ENCODE assay signal across 27 mouse cellular contexts in the genomic region with DNA sequence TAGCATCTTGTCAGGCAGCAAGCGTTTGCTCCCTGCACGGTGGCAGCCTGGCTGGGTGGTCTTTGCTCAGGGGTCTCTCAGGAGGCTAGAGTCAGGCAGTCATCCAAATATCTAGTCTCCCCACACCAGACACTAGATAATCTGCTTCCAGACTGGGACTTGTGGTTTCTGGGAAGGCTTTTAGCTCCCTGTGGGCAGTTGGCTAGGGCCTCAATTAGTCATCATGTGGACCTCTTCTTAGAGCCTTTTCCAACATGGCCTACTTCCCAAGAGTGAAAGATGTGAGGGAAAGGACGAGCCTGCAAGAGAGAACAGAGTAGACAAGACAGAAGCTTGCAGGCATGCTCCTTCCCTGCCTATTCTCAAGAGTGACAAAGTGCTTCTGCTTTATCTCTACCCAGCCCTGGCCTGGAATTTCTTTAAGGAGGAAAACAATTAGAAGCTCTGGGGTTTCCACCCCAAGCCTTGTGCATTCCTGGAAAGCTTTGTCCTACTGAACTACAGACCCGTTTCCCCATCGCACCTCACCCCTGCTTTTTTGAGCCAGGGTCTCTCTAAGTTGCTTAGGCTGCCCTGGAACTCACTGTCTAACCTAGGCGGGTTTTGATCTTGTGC. TPM values are rescaled to one million over a fixed set of nuclear protein-coding genes. Genes with fewer than 3 reads are reported as not detected.
A peak's percentile ranks its signal among the peaks of the same experiment; 100 is the strongest.
DNase-seq lines count a peak whose midpoint lies in the region; ATAC-seq lines count a peak whose summit lies in the region.
"Had no signal": no experiment of that assay in that cellular context is flagged by ENCODE, and none has a peak within 500 bp of the region (broad histone marks: within the 10 kb centered on the region; RNA-seq: fewer than 3 reads in every experiment).

No protein-coding gene starts in this region.

- peak; percentile 39 to 56 for DNase-seq in cerebellum, postnatal 25 days
- no peak for DNase-seq in cerebellum, adult 8-10 months
- peak; percentile 4 for DNase-seq in neural tube, embryonic 11.5 days (ENCODE audit: low spot score)
- DNase-seq in neural tube, embryonic 10.5 days (ENCODE audit: extremely low spot score, low spot score), result no peak
- peak; percentile 92 for DNase-seq in R1 (ENCODE audit: low read depth, low spot score)
- no peak for DNase-seq in liver, embryonic 11.5 days (ENCODE audit: low spot score)
- DNase-seq in embryo, embryonic 10 days (ENCODE audit: low spot score), result no peak
- DNase-seq: adrenal gland, adult 2 months; gastrocnemius, postnatal 25 days; kidney, adult 18-20 months; kidney, postnatal 4 days; lung, postnatal 36 days; thymus, adult 2 months; thymus, postnatal 4 days had no signal

- ATAC-seq in neural tube, embryonic 11.5 days (ENCODE audit: insufficient read depth, low FRiP score, low TSS enrichment), result no peak
- ATAC-seq in liver, embryonic 11.5 days (replicated peaks; ENCODE audit: low FRiP score), result no peak
- ATAC-seq: inflammation-experienced regulatory T-cells, adult 6 months; midbrain, embryonic 13.5 days had no signal

- H3K4me2 ChIP-seq in neural tube, embryonic 11.5 days (ENCODE audit: low read depth), result no peak overlapping the region
- no peak overlapping the region for H3K4me2 ChIP-seq in liver, embryonic 11.5 days
- H3K4me2 ChIP-seq: embryonic facial prominence, embryonic 13.5 days; forebrain, embryonic 12.5 days; hindbrain, embryonic 12.5 days; limb, embryonic 13.5 days; lung, embryonic 15.5 days; midbrain, embryonic 13.5 days; neural tube, embryonic 15.5 days had no signal

- WGBS in neural tube, embryonic 11.5 days, result 64% methylated on average over 6 of the region's 6 CpGs
- WGBS in liver, embryonic 11.5 days, result 45% methylated on average over 6 of the region's 6 CpGs

- no peaks in the 10 kb centered on the region for H3K9me3 ChIP-seq in neural tube, embryonic 11.5 days (ENCODE audit: control insufficient read depth, low read length)
- H3K9me3 ChIP-seq in liver, embryonic 11.5 days (ENCODE audit: control insufficient read depth, low read length), result no peaks in the 10 kb centered on the region
- H3K9me3 ChIP-seq: embryonic facial prominence, embryonic 13.5 days; forebrain, embryonic 12.5 days; hindbrain, embryonic 12.5 days; limb, embryonic 13.5 days; lung, embryonic 15.5 days; megakaryocyte, embryonic 14.5 days; midbrain, embryonic 13.5 days; neural tube, embryonic 15.5 days had no signal

- no peak overlapping the region for H3K27ac ChIP-seq in neural tube, embryonic 11.5 days (ENCODE audit: low read depth, low read length)
- no peak overlapping the region for H3K27ac ChIP-seq in liver, embryonic 11.5 days (ENCODE audit: low read depth, low read length)
- H3K27ac ChIP-seq: embryonic facial prominence, embryonic 13.5 days; forebrain, embryonic 12.5 days; heart, adult 2 months; hindbrain, embryonic 12.5 days; limb, embryonic 13.5 days; liver, embryonic 14.5 days; lung, embryonic 15.5 days; midbrain, embryonic 13.5 days; neural tube, embryonic 15.5 days; stomach, postnatal 0 days had no signal

- no peaks in the 10 kb centered on the region for H3K4me1 ChIP-seq in neural tube, embryonic 11.5 days (ENCODE audit: control insufficient read depth, insufficient read depth, low read length)
- H3K4me1 ChIP-seq in liver, embryonic 11.5 days (replicated peaks; ENCODE audit: control insufficient read depth, insufficient read depth, low read length), result no peaks in the 10 kb centered on the region
- H3K4me1 ChIP-seq: embryonic facial prominence, embryonic 13.5 days; forebrain, embryonic 12.5 days; hindbrain, embryonic 12.5 days; limb, embryonic 13.5 days; lung, embryonic 15.5 days; neural tube, embryonic 15.5 days had no signal

- no peaks in the 10 kb centered on the region for H3K27me3 ChIP-seq in neural tube, embryonic 11.5 days (ENCODE audit: control insufficient read depth, insufficient read depth, low read length)
- no peaks in the 10 kb centered on the region for H3K27me3 ChIP-seq in liver, embryonic 11.5 days (replicated peaks; ENCODE audit: control insufficient read depth, insufficient read depth, low read length)
- H3K27me3 ChIP-seq: embryonic facial prominence, embryonic 13.5 days; forebrain, embryonic 12.5 days; hindbrain, embryonic 12.5 days; limb, embryonic 13.5 days; lung, embryonic 15.5 days; midbrain, embryonic 13.5 days; neural tube, embryonic 15.5 days had no signal

- no peak overlapping the region for H3K4me3 ChIP-seq in neural tube, embryonic 11.5 days (ENCODE audit: low read depth, low read length)
- no peak overlapping the region for H3K4me3 ChIP-seq in liver, embryonic 11.5 days (ENCODE audit: low read depth, low read length)
- H3K4me3 ChIP-seq: embryonic facial prominence, embryonic 13.5 days; erythroblast, embryonic 14.5 days; forebrain, embryonic 12.5 days; heart, adult 2 months; hindbrain, embryonic 12.5 days; limb, embryonic 13.5 days; lung, embryonic 15.5 days; megakaryocyte, embryonic 14.5 days; midbrain, embryonic 13.5 days; neural tube, embryonic 15.5 days had no signal

- no peaks in the 10 kb centered on the region for H3K36me3 ChIP-seq in neural tube, embryonic 11.5 days (ENCODE audit: control insufficient read depth, insufficient read depth, low read length)
- no peaks in the 10 kb centered on the region for H3K36me3 ChIP-seq in liver, embryonic 11.5 days (ENCODE audit: control insufficient read depth, insufficient read depth, low read length)
- H3K36me3 ChIP-seq: embryonic facial prominence, embryonic 13.5 days; forebrain, embryonic 12.5 days; hindbrain, embryonic 12.5 days; limb, embryonic 13.5 days; lung, embryonic 15.5 days; midbrain, embryonic 13.5 days; neural tube, embryonic 15.5 days had no signal

- no peak overlapping the region for H3K9ac ChIP-seq in neural tube, embryonic 11.5 days (ENCODE audit: low read length)
- H3K9ac ChIP-seq in liver, embryonic 11.5 days (ENCODE audit: low read depth, low read length), result no peak overlapping the region
- H3K9ac ChIP-seq: embryonic facial prominence, embryonic 13.5 days; forebrain, embryonic 12.5 days; hindbrain, embryonic 12.5 days; limb, embryonic 13.5 days; liver, embryonic 14.5 days; lung, embryonic 15.5 days; midbrain, embryonic 13.5 days; neural tube, embryonic 15.5 days had no signal

RNA-seq across cellular contexts. Expression of gene Vac14, which starts 12.9 kb away (rescaled TPM):
- 30.8 and 35.5 TPM in 2 replicates for polyA plus RNA-seq in neural tube, embryonic 11.5 days (2014; fragmentation: Nextera tagmentation; extraction: Ambion mirVana)
- polyA plus RNA-seq in liver, embryonic 11.5 days (2014; fragmentation: Nextera tagmentation; extraction: Ambion mirVana), result 34.1 and 38.9 TPM in 2 replicates

Comparison
In these comparisons a context has a peak if more than half of its experiments do, and no peak if none do; other contexts are left out.
1. DNase-seq: peak in cerebellum, postnatal 25 days (2 of 2), neural tube, embryonic 11.5 days (single experiment) and R1 (single experiment); none in cerebellum, adult 8-10 months (single experiment), neural tube, embryonic 10.5 days (single experiment), liver, embryonic 11.5 days (single experiment) and embryo, embryonic 10 days (single experiment).